Mouse (Mus musculus): ENCODE measurements at regions not wholly inside any gene's neighbourhood (a gene's known extent, or its start where the extent isn't known, plus 50 kb on each side); places are given as distances from the start of the nearest gene placed in this dataset.

DNA sequence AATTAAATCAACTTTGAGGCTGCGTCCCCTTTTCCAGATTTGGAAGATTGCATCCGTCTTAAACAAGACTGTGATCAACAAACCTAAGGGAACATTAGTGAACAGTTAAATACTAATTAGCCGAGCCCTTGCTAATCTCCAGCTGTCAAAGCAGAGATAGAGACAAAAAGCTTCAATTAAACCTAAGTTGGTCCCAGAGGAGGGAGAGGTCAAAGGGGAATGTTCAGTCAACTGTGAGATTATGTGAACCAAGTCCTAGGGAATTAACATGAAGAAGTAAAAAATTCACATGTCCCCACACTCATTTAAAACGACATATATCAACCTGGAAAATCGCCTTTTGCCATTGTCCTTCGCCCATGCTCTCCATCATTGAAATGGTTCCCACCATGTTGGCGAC lies 59.7 kb upstream of the Tbx20 start:
- Histone ChIP-seq H3K4me1 (ENCODE audit: control insufficient read depth, insufficient read depth, low read length) (no peaks in the 10 kb centered on the region), H3K27me3 (ENCODE audit: control insufficient read depth, insufficient read depth, low read depth, low read length) (no peaks in the 10 kb centered on the region), H3K4me2 (ENCODE audit: low read length) (no peak overlapping the region), H3K9me3 (replicated peaks; ENCODE audit: control insufficient read depth, low read length, poor library complexity, severe bottlenecking) (no peaks in the 10 kb centered on the region), H3K27ac (ENCODE audit: low read length) (no peak overlapping the region), H3K4me3 (ENCODE audit: low read depth, low read length) (no peak overlapping the region), H3K9ac (ENCODE audit: low read depth, low read length) (no peak overlapping the region), H3K36me3 (ENCODE audit: control insufficient read depth, insufficient read depth, low read length) (no peaks in the 10 kb centered on the region)
- no peak for ATAC-seq
- WGBS = 46% methylated on average over 7 of the region's 7 CpGs

DNA sequence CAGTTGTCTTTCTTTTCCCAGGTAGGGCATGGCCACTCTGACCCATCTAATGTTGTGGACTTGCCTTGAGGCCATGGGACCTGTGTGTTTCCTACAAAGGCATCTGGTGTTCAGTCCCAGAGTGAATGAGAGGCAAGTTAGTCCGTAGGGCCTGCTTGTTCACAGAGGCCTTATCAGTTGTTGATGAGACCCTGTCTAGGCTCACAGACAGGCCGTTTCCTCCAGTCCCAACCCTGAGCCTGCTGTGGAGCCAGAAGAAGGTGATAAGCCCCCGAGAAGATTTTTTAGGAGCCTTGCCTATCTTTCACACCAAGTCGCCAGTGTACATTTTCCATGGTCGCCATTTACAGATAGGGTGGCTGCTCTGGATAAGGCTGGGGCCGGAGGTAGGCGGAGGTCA lies 74.1 kb upstream of the Tbx20 start:
- no peak overlapping the region for H3K9ac ChIP-seq (ENCODE audit: low read depth, low read length)
- H3K27me3 ChIP-seq (ENCODE audit: control insufficient read depth, insufficient read depth, low read depth, low read length) = no peaks in the 10 kb centered on the region
- WGBS = 89% methylated on average over 7 of the region's 7 CpGs
- H3K36me3 ChIP-seq (ENCODE audit: control insufficient read depth, insufficient read depth, low read length) = no peaks in the 10 kb centered on the region
- no peaks in the 10 kb centered on the region for H3K9me3 ChIP-seq (replicated peaks; ENCODE audit: control insufficient read depth, low read length, poor library complexity, severe bottlenecking)
- no peak overlapping the region for H3K4me3 ChIP-seq (ENCODE audit: low read depth, low read length)
- no peak overlapping the region for H3K4me2 ChIP-seq (ENCODE audit: low read length)
- no peak for ATAC-seq
- H3K4me1 ChIP-seq (ENCODE audit: control insufficient read depth, insufficient read depth, low read length) = no peaks in the 10 kb centered on the region
- no peak overlapping the region for H3K27ac ChIP-seq (ENCODE audit: low read length)

DNA sequence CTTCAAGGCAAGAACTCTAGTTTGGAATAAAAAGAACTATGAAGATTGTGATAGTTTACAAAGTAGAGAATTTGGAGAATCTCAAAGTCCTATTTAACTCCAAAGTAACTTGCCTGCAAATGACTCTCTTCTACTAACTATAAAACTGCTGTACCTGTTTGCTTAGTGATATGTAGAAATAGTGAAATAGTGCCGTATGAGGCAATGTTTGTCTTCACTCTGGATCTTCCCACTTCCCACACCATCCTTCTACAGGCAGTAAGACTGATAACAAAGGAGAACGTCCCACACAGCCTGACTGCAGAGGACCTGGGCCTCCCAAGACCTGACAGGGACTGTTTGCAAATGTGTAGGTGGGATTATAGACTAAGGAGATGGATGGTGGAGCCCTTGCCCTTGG lies 85.4 kb upstream of the Tbx20 start:
- Histone ChIP-seq H3K9me3 (replicated peaks; ENCODE audit: control insufficient read depth, low read length, poor library complexity, severe bottlenecking) (no peaks in the 10 kb centered on the region), H3K9ac (ENCODE audit: low read depth, low read length) (no peak overlapping the region), H3K4me1 (ENCODE audit: control insufficient read depth, insufficient read depth, low read length) (no peaks in the 10 kb centered on the region), H3K27ac (ENCODE audit: low read length) (no peak overlapping the region), H3K36me3 (ENCODE audit: control insufficient read depth, insufficient read depth, low read length) (no peaks in the 10 kb centered on the region), H3K4me3 (ENCODE audit: low read depth, low read length) (no peak overlapping the region), H3K4me2 (ENCODE audit: low read length) (no peak overlapping the region), H3K27me3 (ENCODE audit: control insufficient read depth, insufficient read depth, low read depth, low read length) (no peaks in the 10 kb centered on the region)
- WGBS = 80% methylated on average over 2 of the region's 2 CpGs
- no peak for ATAC-seq

DNA sequence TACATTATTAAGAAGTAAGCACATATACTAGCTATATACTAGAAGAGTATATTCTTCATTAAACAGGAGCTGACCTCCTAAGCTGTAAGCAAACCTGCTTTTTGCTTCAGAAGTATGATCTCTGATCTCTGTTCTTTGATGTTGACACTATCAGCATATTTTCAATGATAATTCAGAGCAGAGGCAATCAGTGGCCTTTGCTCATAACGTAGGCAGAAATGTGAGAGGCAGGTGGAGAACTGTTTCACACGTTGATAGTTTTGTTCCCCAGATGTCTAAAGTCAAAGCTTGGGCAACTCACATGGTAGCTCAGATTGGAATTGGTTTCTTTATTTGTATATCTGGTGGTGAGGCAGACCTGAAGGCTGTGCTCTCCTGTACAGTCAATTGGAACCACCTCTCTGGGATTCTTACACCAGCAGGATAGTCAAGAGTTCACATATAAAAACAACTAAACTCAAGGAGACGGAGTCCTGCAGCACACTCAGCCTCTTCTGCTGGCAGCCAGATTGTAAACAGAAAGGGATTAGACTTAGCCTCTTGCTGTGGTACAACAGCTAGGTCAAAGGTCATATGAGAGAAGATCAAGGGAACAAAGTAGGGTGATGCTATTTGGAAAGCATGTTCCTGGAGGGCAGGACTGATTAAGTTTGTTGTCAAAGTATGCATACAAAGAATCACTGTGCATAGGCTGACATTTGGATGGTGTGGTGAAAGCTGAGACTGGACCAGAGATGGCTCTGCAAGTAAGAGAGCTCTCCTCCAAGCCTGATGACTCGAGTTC lies 92.5 kb upstream of the Tbx20 start:
- Histone ChIP-seq H3K9ac (ENCODE audit: low read depth, low read length) (no peak overlapping the region), H3K9me3 (replicated peaks; ENCODE audit: control insufficient read depth, low read length, poor library complexity, severe bottlenecking) (no peaks in the 10 kb centered on the region), H3K27me3 (ENCODE audit: control insufficient read depth, insufficient read depth, low read depth, low read length) (no peaks in the 10 kb centered on the region), H3K36me3 (ENCODE audit: control insufficient read depth, insufficient read depth, low read length) (no peaks in the 10 kb centered on the region), H3K4me2 (ENCODE audit: low read length) (no peak overlapping the region), H3K27ac (ENCODE audit: low read length) (no peak overlapping the region), H3K4me3 (ENCODE audit: low read depth, low read length) (no peak overlapping the region), H3K4me1 (ENCODE audit: control insufficient read depth, insufficient read depth, low read length) (no peaks in the 10 kb centered on the region)
- ATAC-seq = no peak
- 46% methylated on average over 4 of the region's 4 CpGs for WGBS

DNA sequence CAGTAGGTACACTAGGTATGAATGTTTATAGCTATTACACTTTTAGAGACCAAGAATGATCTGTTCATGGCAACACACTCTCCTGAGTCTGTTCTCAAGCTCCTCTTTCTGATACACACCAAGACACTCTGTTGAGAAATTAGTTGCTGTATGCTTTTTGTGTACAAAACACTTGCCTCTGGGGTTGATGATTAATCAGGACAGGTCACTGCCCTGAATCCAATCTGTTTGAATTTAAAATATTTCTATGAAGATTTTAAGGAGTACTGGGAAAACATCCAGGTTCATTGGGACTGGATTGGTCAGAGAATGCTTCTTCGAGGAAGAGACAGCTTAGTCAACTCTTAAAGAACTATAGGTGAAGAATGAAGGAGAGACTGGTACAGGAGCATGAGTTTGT lies 94.6 kb upstream of the Tbx20 start:
- Histone ChIP-seq H3K4me3 (ENCODE audit: low read depth, low read length) (no peak overlapping the region), H3K27ac (ENCODE audit: low read length) (no peak overlapping the region), H3K4me1 (ENCODE audit: control insufficient read depth, insufficient read depth, low read length) (no peaks in the 10 kb centered on the region), H3K9me3 (replicated peaks; ENCODE audit: control insufficient read depth, low read length, poor library complexity, severe bottlenecking) (no peaks in the 10 kb centered on the region), H3K27me3 (ENCODE audit: control insufficient read depth, insufficient read depth, low read depth, low read length) (no peaks in the 10 kb centered on the region), H3K4me2 (ENCODE audit: low read length) (no peak overlapping the region), H3K9ac (ENCODE audit: low read depth, low read length) (no peak overlapping the region), H3K36me3 (ENCODE audit: control insufficient read depth, insufficient read depth, low read length) (no peaks in the 10 kb centered on the region)
- ATAC-seq = no peak
- WGBS = 97% methylated on average over 1 of the region's 1 CpGs

DNA sequence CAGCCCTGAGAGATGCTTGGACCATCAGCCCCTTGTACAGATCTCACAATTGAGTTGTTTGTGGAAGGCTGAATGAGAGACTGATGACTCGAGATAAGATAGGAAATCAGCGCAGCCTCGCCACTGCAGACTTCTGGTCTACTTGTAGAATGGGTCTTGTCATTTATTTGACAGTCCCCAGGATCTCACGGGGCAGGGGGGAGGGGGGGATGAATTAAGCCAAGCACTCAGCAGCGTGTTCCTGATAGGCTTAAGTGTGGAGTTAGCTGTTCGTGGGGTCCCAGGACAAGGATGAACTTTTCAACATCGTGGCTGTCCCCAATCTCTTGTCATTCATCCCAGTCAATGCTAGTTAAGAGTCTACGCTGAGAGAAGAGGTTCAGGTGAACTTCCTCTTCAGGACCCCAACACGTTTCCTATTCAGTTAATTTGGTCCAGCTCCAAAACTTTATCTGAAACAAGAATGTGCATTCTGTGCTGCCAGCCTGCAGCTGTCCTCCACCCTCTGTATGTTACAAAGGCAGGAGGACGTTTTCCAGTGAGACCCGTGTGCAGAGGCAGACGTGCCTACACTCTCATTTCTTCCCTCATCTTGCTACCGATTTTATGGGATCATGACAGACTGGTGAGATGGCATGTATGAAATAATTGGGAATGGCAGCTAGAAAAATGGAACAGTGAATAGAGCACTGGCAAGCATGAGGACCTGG lies 100.5 kb upstream of the Tbx20 start:
- H3K27ac ChIP-seq (ENCODE audit: low read length) = no peak overlapping the region
- 83% methylated on average over 13 of the region's 13 CpGs for WGBS
- no peak overlapping the region for H3K4me3 ChIP-seq (ENCODE audit: low read depth, low read length)
- no peak overlapping the region for H3K9ac ChIP-seq (ENCODE audit: low read depth, low read length)
- H3K9me3 ChIP-seq (replicated peaks; ENCODE audit: control insufficient read depth, low read length, poor library complexity, severe bottlenecking) = no peaks in the 10 kb centered on the region
- no peaks in the 10 kb centered on the region for H3K27me3 ChIP-seq (ENCODE audit: control insufficient read depth, insufficient read depth, low read depth, low read length)
- no peak for ATAC-seq
- H3K36me3 ChIP-seq (ENCODE audit: control insufficient read depth, insufficient read depth, low read length) = no peaks in the 10 kb centered on the region
- H3K4me2 ChIP-seq (ENCODE audit: low read length) = no peak overlapping the region
- H3K4me1 ChIP-seq (ENCODE audit: control insufficient read depth, insufficient read depth, low read length) = no peaks in the 10 kb centered on the region

DNA sequence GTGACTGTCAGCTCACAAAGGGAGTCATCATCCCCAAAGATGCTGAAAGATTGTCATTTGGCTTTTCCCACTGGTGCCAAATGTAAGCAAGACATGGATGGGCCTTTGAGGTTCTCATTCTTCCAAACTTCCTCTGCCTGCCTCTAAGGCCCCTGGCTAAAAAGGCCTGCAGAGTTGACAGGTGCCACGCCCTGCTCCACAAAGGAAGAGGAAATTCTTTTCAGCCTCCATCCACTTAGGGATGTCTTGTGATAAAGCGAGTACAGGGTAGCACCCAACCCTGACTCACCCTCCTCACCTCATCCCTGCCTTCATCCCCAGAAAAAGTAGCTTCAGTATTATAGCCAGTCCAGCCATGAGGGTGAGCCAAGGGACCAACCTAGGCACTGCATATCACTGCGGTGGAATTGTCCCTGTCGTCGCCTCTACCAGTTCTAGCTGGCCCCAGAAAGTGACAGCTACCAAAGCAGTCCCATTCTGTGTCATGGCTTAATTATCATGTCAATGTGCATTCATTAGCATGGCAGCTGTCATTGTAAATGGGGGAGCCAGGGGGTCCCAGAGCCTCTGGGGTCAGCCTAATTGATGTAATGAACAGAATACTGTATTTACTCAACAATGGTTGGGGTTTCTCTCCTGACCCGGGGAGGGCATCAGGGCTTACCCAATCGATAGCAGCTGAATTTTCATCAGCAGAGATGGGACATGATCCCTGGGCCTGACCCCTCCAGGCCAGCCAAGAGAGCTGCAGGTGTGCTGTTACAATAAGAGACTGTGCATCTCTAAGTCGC lies 104.5 kb upstream of the Tbx20 start:
- no peak overlapping the region for H3K4me3 ChIP-seq (ENCODE audit: low read depth, low read length)
- WGBS = 19% methylated on average over 8 of the region's 8 CpGs
- H3K27ac ChIP-seq (ENCODE audit: low read length) = no peak overlapping the region
- no peaks in the 10 kb centered on the region for H3K27me3 ChIP-seq (ENCODE audit: control insufficient read depth, insufficient read depth, low read depth, low read length)
- no peaks in the 10 kb centered on the region for H3K9me3 ChIP-seq (replicated peaks; ENCODE audit: control insufficient read depth, low read length, poor library complexity, severe bottlenecking)
- H3K9ac ChIP-seq (ENCODE audit: low read depth, low read length) = no peak overlapping the region
- no peak for ATAC-seq
- H3K36me3 ChIP-seq (ENCODE audit: control insufficient read depth, insufficient read depth, low read length) = no peaks in the 10 kb centered on the region
- H3K4me1 ChIP-seq (ENCODE audit: control insufficient read depth, insufficient read depth, low read length) = no peaks in the 10 kb centered on the region
- H3K4me2 ChIP-seq (ENCODE audit: low read length) = no peak overlapping the region

DNA sequence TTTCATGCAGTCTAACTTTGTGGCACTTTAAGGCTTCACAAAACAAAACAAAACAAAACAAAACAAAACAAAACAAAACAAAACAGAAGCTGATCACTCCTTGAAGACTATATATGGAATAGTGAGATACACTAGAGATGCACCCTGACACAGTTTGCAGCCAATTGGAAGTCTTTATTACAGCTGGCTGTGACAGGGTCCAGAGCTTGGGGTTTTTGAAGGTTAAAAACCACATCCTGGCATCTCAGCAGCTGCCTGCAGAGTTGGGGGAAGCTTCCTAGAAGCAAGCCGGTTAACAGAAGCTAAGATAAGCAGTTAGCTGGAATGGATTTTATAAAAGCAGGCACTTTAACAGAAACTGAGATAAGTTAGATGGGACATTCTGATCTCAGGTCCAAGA lies 105.6 kb upstream of the Tbx20 start:
- no peaks in the 10 kb centered on the region for H3K4me1 ChIP-seq (ENCODE audit: control insufficient read depth, insufficient read depth, low read length)
- H3K4me3 ChIP-seq (ENCODE audit: low read depth, low read length) = no peak overlapping the region
- no peak overlapping the region for H3K9ac ChIP-seq (ENCODE audit: low read depth, low read length)
- H3K9me3 ChIP-seq (replicated peaks; ENCODE audit: control insufficient read depth, low read length, poor library complexity, severe bottlenecking) = no peaks in the 10 kb centered on the region
- no peak overlapping the region for H3K27ac ChIP-seq (ENCODE audit: low read length)
- no peaks in the 10 kb centered on the region for H3K27me3 ChIP-seq (ENCODE audit: control insufficient read depth, insufficient read depth, low read depth, low read length)
- no peak overlapping the region for H3K4me2 ChIP-seq (ENCODE audit: low read length)
- no peak for ATAC-seq
- no peaks in the 10 kb centered on the region for H3K36me3 ChIP-seq (ENCODE audit: control insufficient read depth, insufficient read depth, low read length)
- 68% methylated on average over 1 of the region's 1 CpGs for WGBS

DNA sequence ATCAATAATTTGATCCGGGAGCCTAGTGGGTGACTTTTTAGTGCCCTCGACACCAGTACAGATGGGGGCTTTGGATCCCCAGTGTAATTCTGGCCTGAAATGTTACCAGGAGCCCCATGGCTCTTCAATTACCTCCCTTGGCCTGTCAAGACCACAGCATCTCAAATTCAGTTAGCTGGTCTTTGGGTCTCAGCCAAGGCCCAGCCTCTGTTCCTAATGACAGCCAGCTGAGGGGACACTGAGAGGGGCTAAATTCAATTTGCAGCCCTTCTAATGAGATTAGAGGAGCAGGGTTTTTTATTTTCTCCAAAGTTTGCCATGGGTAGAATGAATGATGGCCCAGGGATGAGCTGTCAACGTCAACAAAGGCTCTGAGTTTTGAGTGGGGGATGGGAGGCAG lies 109.9 kb upstream of the Tbx20 start:
- Histone ChIP-seq H3K4me2 (ENCODE audit: low read length) (no peak overlapping the region), H3K9ac (ENCODE audit: low read depth, low read length) (no peak overlapping the region), H3K9me3 (replicated peaks; ENCODE audit: control insufficient read depth, low read length, poor library complexity, severe bottlenecking) (no peaks in the 10 kb centered on the region), H3K36me3 (ENCODE audit: control insufficient read depth, insufficient read depth, low read length) (no peaks in the 10 kb centered on the region), H3K27ac (ENCODE audit: low read length) (no peak overlapping the region), H3K4me1 (ENCODE audit: control insufficient read depth, insufficient read depth, low read length) (no peaks in the 10 kb centered on the region), H3K27me3 (ENCODE audit: control insufficient read depth, insufficient read depth, low read depth, low read length) (no peaks in the 10 kb centered on the region), H3K4me3 (ENCODE audit: low read depth, low read length) (no peak overlapping the region)
- ATAC-seq = no peak
- WGBS = 47% methylated on average over 3 of the region's 3 CpGs

Measured in midbrain, embryonic 16.5 days (tissue).